Mouse (Mus musculus): ENCODE measurements around the gene Gm43191.
"Not testable (repeated sequence)": the region's sequence is repeated elsewhere in the genome, so short reads cannot be mapped to it uniquely, and the experiment has no call there.

Gene Gm43191

GRCm38 (mm10) chr3:116681160-116681559, at the start of gene Gm43191:
TSS of gene Gm43191 (minus strand) at chr3:116681260.
- no peak for DNase-seq (ENCODE audit: low spot score)

GRCm38 (mm10) chr3:116729483-116730174, 48.6 kb upstream of the Gm43191 start:
- no peak for DNase-seq (ENCODE audit: low spot score)

- no peak for DNase-seq (ENCODE audit: low spot score)
Observed at GRCm38 (mm10) chr3:116726807-116727206, 45.7 kb upstream of the Gm43191 start.

- DNase-seq (ENCODE audit: low spot score): no peak
Observed at GRCm38 (mm10) chr3:116723496-116724481, 42.7 kb upstream of the Gm43191 start.

GRCm38 (mm10) chr3:116722980-116723379, 41.9 kb upstream of the Gm43191 start:
- no peak for DNase-seq (ENCODE audit: low spot score)

- no peak for DNase-seq (ENCODE audit: low spot score)
Observed at GRCm38 (mm10) chr3:116718951-116719350, 37.9 kb upstream of the Gm43191 start.

GRCm38 (mm10) chr3:116713031-116713430, 32.0 kb upstream of the Gm43191 start:
- no peak for DNase-seq (ENCODE audit: low spot score)

- peak; percentile 3 for DNase-seq (ENCODE audit: low spot score)
Observed at GRCm38 (mm10) chr3:116712436-116712881, 31.4 kb upstream of the Gm43191 start, which contains the start of gene Slc35a3. TSS of gene Slc35a3 (minus strand) at chr3:116712831.

- peak; percentile 77 for DNase-seq (ENCODE audit: low spot score)
Observed at GRCm38 (mm10) chr3:116711624-116712435, 30.8 kb upstream of the Gm43191 start.

- no peak for DNase-seq (ENCODE audit: low spot score)
Observed at GRCm38 (mm10) chr3:116710941-116711340, 29.9 kb upstream of the Gm43191 start.

- no peak for DNase-seq (ENCODE audit: low spot score)
Observed at GRCm38 (mm10) chr3:116705637-116706204, 24.7 kb upstream of the Gm43191 start.

GRCm38 (mm10) chr3:116703835-116704234, 22.8 kb upstream of the Gm43191 start:
- DNase-seq (ENCODE audit: low spot score): no peak

- no peak for DNase-seq (ENCODE audit: low spot score)
Observed at GRCm38 (mm10) chr3:116702647-116703272, 21.7 kb upstream of the Gm43191 start.

GRCm38 (mm10) chr3:116701601-116702000, 20.5 kb upstream of the Gm43191 start:
- no peak for DNase-seq (ENCODE audit: low spot score)

- DNase-seq (ENCODE audit: low spot score): no peak
Observed at GRCm38 (mm10) chr3:116698786-116699185, 17.7 kb upstream of the Gm43191 start.

- no peak for DNase-seq (ENCODE audit: low spot score)
Observed at GRCm38 (mm10) chr3:116695666-116695985, 14.6 kb upstream of the Gm43191 start.

GRCm38 (mm10) chr3:116694955-116695665, 14.1 kb upstream of the Gm43191 start:
- DNase-seq (ENCODE audit: low spot score): no peak

- DNase-seq (ENCODE audit: low spot score): no peak
Observed at GRCm38 (mm10) chr3:116694312-116694711, 13.3 kb upstream of the Gm43191 start.

- DNase-seq (ENCODE audit: low spot score): not testable (repeated sequence)
Observed at GRCm38 (mm10) chr3:116664281-116664680, 16.8 kb downstream of the Gm43191 start.

GRCm38 (mm10) chr3:116662463-116662863, 18.6 kb downstream of the Gm43191 start, which contains the start of gene Mfsd14a:
TSS of gene Mfsd14a (minus strand) at chr3:116662677.
- DNase-seq (ENCODE audit: low spot score): peak; percentile 96

Measured in ovary, postnatal 10 days (tissue).